Mouse (Mus musculus) G1E (cell line): Measurements from ENCODE around the gene Gfra1. TPM values are rescaled to one million over a fixed set of nuclear protein-coding genes. Genes with fewer than 3 reads are reported as not detected.

Experiments
- ATAC-seq: 2 replicates; pipeline ENCODE4 v1.8.0; 2016; ENCODE audit warnings: mild to moderate bottlenecking; ENCODE audit not compliant: insufficient number of reproducible peaks, poor library complexity, low FRiP score, severe bottlenecking; ENCODE audit errors: extremely low read depth
- DNase-seq: peaks from one replicate; pipeline ENCODE4 v3.0.0; 2012; ENCODE audit warnings: low spot score
- H3K27me3 ChIP-seq: 2 replicates; pipeline ENCODE4 v1.6.1; 2012; ENCODE audit warnings: mild to moderate bottlenecking, low read length, inconsistent platforms; ENCODE audit not compliant: insufficient read depth
- H3K36me3 ChIP-seq: replicated peaks from 2 replicates; pipeline ENCODE3; 2012; ENCODE audit warnings: mild to moderate bottlenecking, inconsistent platforms
- H3K4me1 ChIP-seq: 2 replicates; pipeline ENCODE4 v1.6.1; 2012; ENCODE audit warnings: low read depth, low read length, inconsistent platforms, mixed read lengths; ENCODE audit not compliant: insufficient read depth
- H3K4me3 ChIP-seq: 2 replicates; pipeline ENCODE4 v1.5.1; 2012; ENCODE audit warnings: low read depth, mild to moderate bottlenecking, inconsistent platforms, low read length, moderate library complexity, mixed read lengths
- H3K9me3 ChIP-seq: replicated peaks from 2 replicates; pipeline ENCODE4 v1.6.1; 2012; ENCODE audit warnings: inconsistent platforms
- CTCF ChIP-seq: IDR thresholded peaks from 2 replicates; pipeline ENCODE4 v1.5.1; 2012; ENCODE audit warnings: low read depth, low read length, inconsistent platforms, mixed read lengths
- GATA1 ChIP-seq: IDR thresholded peaks from 2 replicates; pipeline ENCODE4 v1.6.1; 2012; ENCODE audit warnings: borderline replicate concordance, low read length, inconsistent platforms, mixed read lengths
- GATA2 ChIP-seq: IDR thresholded peaks from 2 replicates; pipeline ENCODE4 v1.6.1; 2012; ENCODE audit warnings: low read depth, low read length, inconsistent platforms, borderline replicate concordance
- POLR2AphosphoS5 ChIP-seq: IDR thresholded peaks from 2 replicates; pipeline ENCODE4 v1.6.1; 2012; ENCODE audit warnings: low read depth, low read length, inconsistent platforms; ENCODE audit not compliant: insufficient replicate concordance
- TAL1 ChIP-seq: conservative IDR thresholded peaks from 2 replicates; pipeline ENCODE4 v1.6.1; 2012; ENCODE audit warnings: low read depth, low read length, inconsistent platforms, mixed read lengths
- polyA plus RNA-seq: library from polyadenylated mRNA; stranded (reverse); fragments of >175 nt; gene quantifications from 2 replicates; pipeline ENCODE4 v1.2.3, GENCODE M21; 2012
- total RNA-seq, 2 experiments: library from RNA; stranded (forward) in 1 of 2; stranded (reverse) in 1 of 2; fragments of 200-1000 nt in 1 of 2; fragments of >200 nt in 1 of 2; fragmentation: Nextera tagmentation in 1 of 2; gene quantifications; 2 replicates each; pipeline ENCODE4 v1.2.3; 2014 to 2017

Gene Gfra1
- total and polyA plus RNA-seq, 3 experiments = 0.16 TPM; not detected in 2

GRCm38 (mm10) chr19:58260934-58261333 lies 194.8 kb downstream of the Gfra1 start:
- no peaks in the 10 kb centered on the region for H3K27me3 ChIP-seq
- TF ChIP-seq CTCF = no peak
- no peak for TF ChIP-seq GATA2
- TF ChIP-seq TAL1 = no peak
- no peak for TF ChIP-seq GATA1
- no peak for TF ChIP-seq POLR2AphosphoS5
- H3K4me3 ChIP-seq = no peak overlapping the region
- peaks cover 24% of the 10 kb centered on the region for H3K9me3 ChIP-seq
- no peak for ATAC-seq
- no peak for DNase-seq
- H3K36me3 ChIP-seq = no peaks in the 10 kb centered on the region
- H3K4me1 ChIP-seq = no peaks in the 10 kb centered on the region

GRCm38 (mm10) chr19:58259250-58259649 lies 196.5 kb downstream of the Gfra1 start:
- Histone ChIP-seq H3K36me3 (no peaks in the 10 kb centered on the region), H3K4me3 (no peak overlapping the region), H3K4me1 (no peaks in the 10 kb centered on the region), H3K27me3 (no peaks in the 10 kb centered on the region), H3K9me3 (peaks cover 21% of the 10 kb centered on the region)
- ATAC-seq (no peak), DNase-seq (no peak)
- TF ChIP-seq POLR2AphosphoS5 = no peak
- no peak for TF ChIP-seq CTCF
- TF ChIP-seq GATA1 = no peak
- TF ChIP-seq GATA2 = no peak
- no peak for TF ChIP-seq TAL1

- no peaks in the 10 kb centered on the region for H3K36me3 ChIP-seq
- no peaks in the 10 kb centered on the region for H3K4me1 ChIP-seq
- H3K9me3 ChIP-seq = peaks cover 23% of the 10 kb centered on the region
- TF ChIP-seq POLR2AphosphoS5 = no peak
- no peak for TF ChIP-seq TAL1
- no peak for TF ChIP-seq CTCF
- ATAC-seq (no peak), DNase-seq (no peak)
- H3K27me3 ChIP-seq = no peaks in the 10 kb centered on the region
- no peak overlapping the region for H3K4me3 ChIP-seq
Observed at GRCm38 (mm10) chr19:58256485-58256884, 199.2 kb downstream of the Gfra1 start.

- H3K27me3 ChIP-seq = no peaks in the 10 kb centered on the region
- peaks cover 15% of the 10 kb centered on the region for H3K9me3 ChIP-seq
- no peak for ATAC-seq
- no peaks in the 10 kb centered on the region for H3K4me1 ChIP-seq
- no peak for TF ChIP-seq TAL1
- DNase-seq = no peak
- no peak overlapping the region for H3K4me3 ChIP-seq
- no peaks in the 10 kb centered on the region for H3K36me3 ChIP-seq
Observed at GRCm38 (mm10) chr19:58255394-58255793, 200.3 kb downstream of the Gfra1 start.

- Histone ChIP-seq H3K4me3 (no peak overlapping the region), H3K4me1 (no peaks in the 10 kb centered on the region), H3K27me3 (no peaks in the 10 kb centered on the region), H3K9me3 (peaks cover 12% of the 10 kb centered on the region; the same call in 1 of the 2 replicates), H3K36me3 (no peaks in the 10 kb centered on the region)
- ATAC-seq (no peak), DNase-seq (no peak)
- TF ChIP-seq CTCF = no peak
- TF ChIP-seq TAL1 = no peak
Observed at GRCm38 (mm10) chr19:58254172-58254571, 201.5 kb downstream of the Gfra1 start.

- no peak for ATAC-seq
- H3K36me3 ChIP-seq = no peaks in the 10 kb centered on the region
- DNase-seq = no peak
- no peak for TF ChIP-seq CTCF
- TF ChIP-seq TAL1 = no peak
- TF ChIP-seq GATA1 = no peak
- TF ChIP-seq POLR2AphosphoS5 = no peak
- no peaks in the 10 kb centered on the region for H3K4me1 ChIP-seq
- no peaks in the 10 kb centered on the region for H3K27me3 ChIP-seq
- peaks cover 7% of the 10 kb centered on the region for H3K9me3 ChIP-seq
- H3K4me3 ChIP-seq = no peak overlapping the region
Observed at GRCm38 (mm10) chr19:58251698-58252097, 204.0 kb downstream of the Gfra1 start.

- Histone ChIP-seq H3K4me1 (no peaks in the 10 kb centered on the region), H3K9me3 (peaks cover 7% of the 10 kb centered on the region), H3K27me3 (no peaks in the 10 kb centered on the region), H3K4me3 (no peak overlapping the region), H3K36me3 (no peaks in the 10 kb centered on the region)
- DNase-seq (no peak), ATAC-seq (no peak)
- TF ChIP-seq GATA1 = no peak
- TF ChIP-seq GATA2 = no peak
- TF ChIP-seq POLR2AphosphoS5 = no peak
- no peak for TF ChIP-seq TAL1
- TF ChIP-seq CTCF = no peak
Observed at GRCm38 (mm10) chr19:58251095-58251494, 204.6 kb downstream of the Gfra1 start.
